Mouse (Mus musculus) stomach, postnatal 0 days (tissue): ENCODE measurements around the gene Tbcb. TPM values are rescaled to one million over a fixed set of nuclear protein-coding genes. Genes with fewer than 3 reads are reported as not detected.
A peak's percentile ranks its signal among the peaks of the same experiment; 100 is the strongest.

Experiments used
- ATAC-seq: fragments of 200-750 bp; cut with Nextera tagmentation; 2 replicates; pipeline ENCODE4 v1.8.0; 2017; ENCODE audit not compliant: low FRiP score, low TSS enrichment
- DNase-seq: peaks from one replicate; pipeline ENCODE4 v3.0.0-alpha.2; 2016; ENCODE audit warnings: low spot score
- H3K27ac ChIP-seq: fragments of 300-500 bp; sonication (generic); replicated peaks from 2 replicates; pipeline ENCODE4 v1.5.1; 2014; ENCODE audit warnings: mild to moderate bottlenecking, control low read depth
- H3K27me3 ChIP-seq: fragments of 300-500 bp; sonication (generic); 2 replicates; pipeline ENCODE4 v1.6.1; 2014; ENCODE audit warnings: low read length; ENCODE audit not compliant: control insufficient read depth, insufficient read depth
- H3K36me3 ChIP-seq: fragments of 300-500 bp; sonication (generic); 2 replicates; pipeline ENCODE4 v1.6.1; 2014; ENCODE audit warnings: low read length, mixed read lengths; ENCODE audit not compliant: control insufficient read depth, insufficient read depth
- H3K4me1 ChIP-seq: fragments of 300-500 bp; sonication (generic); replicated peaks from 2 replicates; pipeline ENCODE4 v1.6.1; 2014; ENCODE audit warnings: antibody characterized with exemption; ENCODE audit not compliant: control insufficient read depth, insufficient read depth
- H3K4me2 ChIP-seq: fragments of 300-500 bp; sonication (generic); replicated peaks from 2 replicates; pipeline ENCODE4 v1.6.1; 2014; ENCODE audit warnings: low read depth, mild to moderate bottlenecking, control low read depth, moderate library complexity
- H3K4me3 ChIP-seq: fragments of 300-500 bp; sonication (generic); 2 replicates; pipeline ENCODE4 v1.5.1; 2014; ENCODE audit warnings: low read depth, low read length, control low read depth
- H3K9ac ChIP-seq: fragments of 300-500 bp; sonication (generic); 2 replicates; pipeline ENCODE4 v1.6.1; 2014; ENCODE audit warnings: mild to moderate bottlenecking, low read length, control low read depth, mixed read lengths
- H3K9me3 ChIP-seq: fragments of 300-500 bp; sonication (generic); 2 replicates; pipeline ENCODE4 v1.6.1; 2016; ENCODE audit warnings: low read length; ENCODE audit not compliant: control insufficient read depth
- CTCF ChIP-seq: IDR thresholded peaks from 2 replicates; pipeline ENCODE4 v1.5.1; 2016; ENCODE audit warnings: antibody characterized with exemption, low read depth, mild to moderate bottlenecking, moderate library complexity
- EP300 ChIP-seq: optimal IDR thresholded peaks from 2 replicates; pipeline ENCODE3; 2016; ENCODE audit warnings: antibody characterized with exemption
- WGBS: fragments of 180-500 bp; shearing (Covaris S2); extraction: QIAGEN DNeasy Blood & Tissue Kit; methylation state at CpG from one replicate; pipeline ENCODE4 v1.1.7; 2014; 5-methylcytosine and 5-hydroxymethylcytosine counted together
- polyA plus RNA-seq: library from polyadenylated mRNA; unstranded; fragments of >200 nt; fragmentation: Nextera tagmentation; extraction: Ambion mirVana; gene quantifications from 2 replicates; pipeline ENCODE4 v1.2.1, GENCODE M21; 2015

Gene Tbcb
- 149 and 153 TPM in 2 replicates for polyA plus RNA-seq

DNA sequence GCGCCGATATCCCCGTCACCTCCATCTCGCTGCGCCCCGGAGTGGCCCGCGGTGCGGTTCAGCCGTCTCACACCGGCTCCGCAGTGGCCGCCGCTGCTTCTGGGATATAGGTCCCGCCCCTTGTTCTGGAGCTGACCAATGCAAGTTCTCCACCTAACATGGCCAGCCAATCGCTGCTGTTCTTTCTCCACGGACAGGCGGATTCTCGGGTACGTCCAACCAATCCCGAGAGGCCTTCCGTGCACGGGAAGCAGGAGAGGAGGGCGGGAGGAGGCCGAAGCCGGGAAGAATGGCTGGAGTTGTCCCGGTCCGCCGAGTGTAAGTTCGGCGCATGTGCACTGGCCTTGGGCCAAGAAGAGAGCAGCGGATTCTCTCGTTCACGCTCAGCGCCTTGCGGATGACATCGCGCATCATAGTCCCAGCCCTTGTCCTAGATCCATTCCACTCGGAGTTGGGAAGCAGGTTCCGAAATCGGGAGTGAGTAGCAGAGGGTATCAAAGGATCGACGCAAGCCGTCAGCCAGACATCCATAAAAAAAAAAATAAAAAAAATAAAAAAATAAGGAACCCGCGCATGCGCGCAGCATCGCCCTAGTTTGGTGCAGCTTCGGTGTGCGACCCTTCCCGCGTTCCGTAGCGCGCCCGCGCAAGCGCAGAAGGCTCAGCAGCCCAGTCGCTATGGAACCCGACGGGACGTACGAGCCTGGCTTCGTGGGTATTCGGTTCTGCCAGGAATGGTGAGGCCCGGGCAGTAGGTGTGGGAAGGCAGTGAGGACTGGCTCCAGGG lies at the start of gene Tbcb, which contains the start of gene Polr2i:
Tbcb (minus strand) TSS at position 604 of the 786 bp plus-strand sequence.
Polr2i (plus strand) TSS at position 280 of the 786 bp plus-strand sequence.
- ATAC-seq: peak; percentile 96
- H3K4me1 ChIP-seq: no peaks in the 10 kb centered on the region; the same call in 1 of the 2 replicates

DNA sequence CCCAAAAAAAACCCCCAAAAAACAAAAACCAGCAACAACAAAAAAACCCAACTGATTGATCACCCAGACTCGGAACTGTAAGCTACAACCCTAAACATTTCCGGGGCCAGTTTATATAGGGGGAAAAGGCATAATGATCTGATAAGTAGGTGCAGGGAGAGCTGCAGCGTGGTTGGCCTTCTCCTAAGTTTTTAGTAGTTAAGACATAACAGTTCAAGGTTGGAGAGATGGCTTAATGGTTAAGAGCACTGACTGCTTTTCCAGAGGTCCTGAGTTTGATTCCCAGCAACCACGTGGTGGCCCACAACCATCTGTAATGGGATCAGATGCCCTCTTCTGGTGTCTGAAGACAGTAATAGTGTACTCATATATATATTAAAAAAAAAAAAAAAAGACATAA lies 49.5 kb upstream of the Tbcb start:
- Histone ChIP-seq H3K4me2 (no peak overlapping the region), H3K27ac (no peak overlapping the region; the same call in 1 of the 2 replicates), H3K36me3 (no peaks in the 10 kb centered on the region), H3K9ac (no peak overlapping the region), H3K4me1 (no peaks in the 10 kb centered on the region), H3K27me3 (no peaks in the 10 kb centered on the region), H3K4me3 (no peak overlapping the region), H3K9me3 (no peaks in the 10 kb centered on the region)
- ATAC-seq (no peak), DNase-seq (no peak)
- 67% methylated on average over 4 of the region's 4 CpGs for WGBS
- TF ChIP-seq EP300 (no peak), CTCF (no peak)

More for the DNA sequence above, at the start of gene Tbcb, which contains the start of gene Polr2i:
- WGBS: under 1% methylated on average over 67 of the region's 67 CpGs
- peak; percentile 98 for DNase-seq
- peak within 1 kb of the TSS; percentile 71 for H3K4me3 ChIP-seq
- no peaks in the 10 kb centered on the region for H3K27me3 ChIP-seq
- TF ChIP-seq EP300: no peak
- TF ChIP-seq CTCF: no peak
- peak within 1 kb of the TSS; percentile 79 for H3K9ac ChIP-seq
- H3K27ac ChIP-seq: peak within 1 kb of the TSS; percentile 93
- no peaks in the 10 kb centered on the region for H3K9me3 ChIP-seq
- H3K36me3 ChIP-seq: 0 out of 2 replicates have a peak, but pooled peaks cover 6% of the 10 kb centered on the region
- peak within 1 kb of the TSS; percentile 77 for H3K4me2 ChIP-seq

DNA sequence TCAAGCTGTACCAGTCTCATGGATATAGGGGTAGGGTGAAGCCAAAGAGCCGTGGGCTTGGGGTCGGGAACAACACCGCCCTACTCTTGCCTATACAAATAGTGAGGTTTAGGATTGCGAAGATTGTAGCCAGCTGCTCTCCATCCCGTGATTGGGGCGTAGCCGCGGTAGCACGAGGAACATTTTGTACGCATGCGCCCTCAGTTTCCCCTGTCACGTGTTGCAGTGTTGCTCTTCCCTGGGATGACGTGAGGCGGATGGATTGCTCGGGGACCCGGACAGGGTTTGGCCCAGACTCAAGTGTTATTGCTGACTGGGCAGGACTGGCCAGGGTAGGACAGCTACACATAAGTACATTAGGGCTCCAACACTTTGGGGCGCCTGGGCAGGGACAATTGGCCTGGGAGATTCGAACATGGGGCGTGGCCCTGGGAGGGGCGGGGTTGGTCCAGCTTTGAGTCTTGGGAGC lies 48.6 kb upstream of the Tbcb start:
- Histone ChIP-seq H3K27me3 (no peaks in the 10 kb centered on the region), H3K4me2 (peak overlapping the region; percentile 85), H3K9me3 (no peaks in the 10 kb centered on the region), H3K4me1 (no peaks in the 10 kb centered on the region), H3K27ac (peak overlapping the region; percentile 98), H3K36me3 (no peaks in the 10 kb centered on the region), H3K9ac (peak overlapping the region; percentile 53), H3K4me3 (peak overlapping the region; percentile 77)
- DNase-seq (peak; percentile 85), ATAC-seq (peak; percentile 88)
- WGBS: under 1% methylated on average over 20 of the region's 20 CpGs
- TF ChIP-seq CTCF: no peak
- TF ChIP-seq EP300: no peak

DNA sequence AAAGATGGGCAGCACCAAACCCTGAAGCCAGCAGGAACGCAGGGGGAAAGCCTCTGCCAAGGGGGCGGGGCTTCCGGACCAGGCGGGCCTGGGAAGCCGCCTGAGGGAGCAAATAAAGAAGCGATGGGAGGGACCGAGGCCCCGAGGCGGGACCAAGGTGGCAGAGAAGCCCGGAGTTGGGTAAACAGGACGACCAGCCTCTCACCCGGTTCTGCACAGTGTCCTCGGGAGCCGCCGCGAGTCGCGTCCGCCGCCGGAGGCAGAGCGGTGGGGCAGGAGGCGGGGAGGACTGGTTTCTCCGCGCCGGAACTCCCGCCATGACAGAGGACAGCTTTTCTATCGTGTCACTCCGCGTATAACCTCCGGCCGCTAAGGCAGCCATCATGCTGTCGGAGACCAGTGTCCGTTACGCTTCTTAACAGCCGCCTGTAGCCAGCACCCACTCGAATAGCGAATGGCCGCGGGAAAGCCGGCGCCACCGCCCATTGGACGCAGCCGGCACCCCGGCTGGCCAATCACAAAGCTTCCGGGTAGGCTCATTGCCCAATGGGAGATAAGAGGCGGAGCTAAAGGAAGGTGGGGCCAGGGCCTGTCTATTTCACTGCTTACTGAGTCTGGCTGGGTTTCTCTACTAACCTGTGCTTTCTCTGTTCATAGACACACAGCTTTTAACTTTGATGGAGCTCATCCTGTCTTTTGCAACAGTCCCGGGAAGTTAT lies 48.0 kb upstream of the Tbcb start, which contains the start of the genes Thap8 and Wdr62:
Thap8 (plus strand) TSS at position 144 of the 719 bp plus-strand sequence.
Wdr62 (minus strand) TSS at position 469 of the 719 bp plus-strand sequence.
- under 1% methylated on average over 49 of the region's 49 CpGs for WGBS
- DNase-seq (peak; percentile 94), ATAC-seq (peak; percentile 96)
- H3K9ac ChIP-seq: peak within 1 kb of the TSS; percentile 67
- no peaks in the 10 kb centered on the region for H3K36me3 ChIP-seq
- no peaks in the 10 kb centered on the region for H3K9me3 ChIP-seq
- H3K4me2 ChIP-seq: peak within 1 kb of the TSS; percentile 85
- H3K4me1 ChIP-seq: no peaks in the 10 kb centered on the region
- TF ChIP-seq CTCF (no peak), EP300 (peak; percentile 43)
- H3K27me3 ChIP-seq: no peaks in the 10 kb centered on the region
- H3K4me3 ChIP-seq: peak within 1 kb of the TSS; percentile 77
- H3K27ac ChIP-seq: peak within 1 kb of the TSS; percentile 98

DNA sequence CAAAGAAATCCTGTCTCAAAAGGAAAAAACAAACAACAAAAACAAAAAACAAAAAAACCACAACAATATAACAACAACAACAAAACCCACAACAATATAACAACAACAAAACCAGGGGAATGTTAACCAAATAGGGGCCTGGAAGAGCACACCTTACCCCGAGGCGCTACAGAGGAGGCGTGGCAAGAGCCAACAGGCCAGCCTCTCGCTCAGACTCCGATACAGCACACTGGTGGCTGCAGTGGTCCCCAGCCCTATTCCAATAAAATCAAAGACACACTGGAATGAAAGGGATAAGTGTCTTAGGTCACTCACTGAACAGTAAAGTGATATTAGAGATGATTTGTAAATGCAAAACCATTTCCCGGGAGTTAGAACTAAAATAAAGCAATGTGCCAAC lies 47.5 kb upstream of the Tbcb start:
- Histone ChIP-seq H3K4me3 (peak overlapping the region; percentile 77), H3K27ac (no peak overlapping the region), H3K9ac (peak overlapping the region; percentile 67), H3K4me2 (peak overlapping the region; percentile 85), H3K27me3 (no peaks in the 10 kb centered on the region), H3K9me3 (no peaks in the 10 kb centered on the region), H3K36me3 (no peaks in the 10 kb centered on the region), H3K4me1 (no peaks in the 10 kb centered on the region)
- TF ChIP-seq CTCF (no peak), EP300 (no peak)
- ATAC-seq: no peak
- peak; percentile 18 for DNase-seq
- WGBS: 0% methylated on average over 6 of the region's 6 CpGs
